Mouse (Mus musculus): ENCODE results near the gene Cirbp. TPM values are rescaled to one million over a fixed set of nuclear protein-coding genes. Genes with fewer than 3 reads are reported as not detected.
A peak's percentile ranks its signal among the peaks of the same experiment; 100 is the strongest.
"Not testable (repeated sequence)": the region's sequence is repeated elsewhere in the genome, so short reads cannot be mapped to it uniquely, and the experiment has no call there.

Cirbp gene
- polyA plus RNA-seq, 1 experiment from 2014 or later, result 96.2 TPM

GRCm38 (mm10) chr10:80200485-80200884 lies 34.7 kb downstream of the Cirbp start:
- Histone ChIP-seq H3K27ac (ENCODE audit: low read length) (no peak overlapping the region), H3K36me3 (ENCODE audit: insufficient read depth, low read length) (no peaks in the 10 kb centered on the region), H3K9me3 (ENCODE audit: low read length) (no peaks in the 10 kb centered on the region), H3K27me3 (ENCODE audit: insufficient read depth, low read length) (no peaks in the 10 kb centered on the region), H3K4me1 (ENCODE audit: insufficient read depth, low read length) (peaks cover 11% of the 10 kb centered on the region), H3K4me3 (ENCODE audit: low read length) (no peak overlapping the region), H3K9ac (replicated peaks; ENCODE audit: low read length) (no peak overlapping the region), H3K4me2 (replicated peaks; ENCODE audit: low read depth, low read length) (no peak overlapping the region)
- WGBS, result 71% methylated on average over 6 of the region's 6 CpGs
- no peak for ATAC-seq (ENCODE audit: low FRiP score, low TSS enrichment)

GRCm38 (mm10) chr10:80204055-80204454 lies 38.3 kb downstream of the Cirbp start:
- Histone ChIP-seq H3K36me3 (ENCODE audit: insufficient read depth, low read length) (no peaks in the 10 kb centered on the region), H3K9ac (replicated peaks; ENCODE audit: low read length) (no peak overlapping the region), H3K9me3 (ENCODE audit: low read length) (no peaks in the 10 kb centered on the region), H3K4me3 (ENCODE audit: low read length) (no peak overlapping the region), H3K4me2 (replicated peaks; ENCODE audit: low read depth, low read length) (no peak overlapping the region), H3K27ac (ENCODE audit: low read length) (no peak overlapping the region), H3K27me3 (ENCODE audit: insufficient read depth, low read length) (no peaks in the 10 kb centered on the region; the same call in 1 of the 2 replicates), H3K4me1 (ENCODE audit: insufficient read depth, low read length) (peaks cover 9% of the 10 kb centered on the region)
- ATAC-seq (ENCODE audit: low FRiP score, low TSS enrichment), result no peak
- 31% methylated on average over 7 of the region's 7 CpGs for WGBS

- Histone ChIP-seq H3K4me1 (ENCODE audit: insufficient read depth, low read length) (peaks cover 11% of the 10 kb centered on the region), H3K36me3 (ENCODE audit: insufficient read depth, low read length) (no peaks in the 10 kb centered on the region), H3K27me3 (ENCODE audit: insufficient read depth, low read length) (no peaks in the 10 kb centered on the region; the same call in 1 of the 2 replicates), H3K4me3 (ENCODE audit: low read length) (no peak overlapping the region), H3K9me3 (ENCODE audit: low read length) (no peaks in the 10 kb centered on the region), H3K27ac (ENCODE audit: low read length) (no peak overlapping the region), H3K4me2 (replicated peaks; ENCODE audit: low read depth, low read length) (no peak overlapping the region), H3K9ac (replicated peaks; ENCODE audit: low read length) (no peak overlapping the region)
- 79% methylated on average over 1 of the region's 1 CpGs for WGBS
- no peak for ATAC-seq (ENCODE audit: low FRiP score, low TSS enrichment)
Observed at GRCm38 (mm10) chr10:80207201-80207600, 41.4 kb downstream of the Cirbp start.

GRCm38 (mm10) chr10:80207676-80208075 lies 41.9 kb downstream of the Cirbp start:
- Histone ChIP-seq H3K36me3 (ENCODE audit: insufficient read depth, low read length) (no peaks in the 10 kb centered on the region), H3K4me1 (ENCODE audit: insufficient read depth, low read length) (peaks cover 11% of the 10 kb centered on the region), H3K4me2 (replicated peaks; ENCODE audit: low read depth, low read length) (no peak overlapping the region), H3K27me3 (ENCODE audit: insufficient read depth, low read length) (no peaks in the 10 kb centered on the region; the same call in 1 of the 2 replicates), H3K27ac (ENCODE audit: low read length) (no peak overlapping the region), H3K9me3 (ENCODE audit: low read length) (no peaks in the 10 kb centered on the region), H3K4me3 (ENCODE audit: low read length) (no peak overlapping the region), H3K9ac (replicated peaks; ENCODE audit: low read length) (no peak overlapping the region)
- 68% methylated on average over 10 of the region's 10 CpGs for WGBS
- ATAC-seq (ENCODE audit: low FRiP score, low TSS enrichment), result no peak

- WGBS, result 78% methylated on average over 4 of the region's 4 CpGs
- H3K27me3 ChIP-seq (ENCODE audit: insufficient read depth, low read length), result no peaks in the 10 kb centered on the region; the same call in 1 of the 2 replicates
- H3K4me1 ChIP-seq (ENCODE audit: insufficient read depth, low read length), result peaks cover 11% of the 10 kb centered on the region
- H3K36me3 ChIP-seq (ENCODE audit: insufficient read depth, low read length), result no peaks in the 10 kb centered on the region
- no peak overlapping the region for H3K4me2 ChIP-seq (replicated peaks; ENCODE audit: low read depth, low read length)
- H3K9ac ChIP-seq (replicated peaks; ENCODE audit: low read length), result no peak overlapping the region
- no peak for ATAC-seq (ENCODE audit: low FRiP score, low TSS enrichment)
- H3K27ac ChIP-seq (ENCODE audit: low read length), result no peak overlapping the region
- H3K9me3 ChIP-seq (ENCODE audit: low read length), result no peaks in the 10 kb centered on the region
- H3K4me3 ChIP-seq (ENCODE audit: low read length), result no peak overlapping the region
Observed at GRCm38 (mm10) chr10:80208248-80208647, 42.5 kb downstream of the Cirbp start.

- H3K27ac ChIP-seq (ENCODE audit: low read length), result no peak overlapping the region
- H3K4me2 ChIP-seq (replicated peaks; ENCODE audit: low read depth, low read length), result peak overlapping the region; percentile 32; the same call in 1 of the 2 replicates
- H3K27me3 ChIP-seq (ENCODE audit: insufficient read depth, low read length), result no peaks in the 10 kb centered on the region; the same call in 1 of the 2 replicates
- ATAC-seq (ENCODE audit: low FRiP score, low TSS enrichment), result 0 out of 2 replicates have a peak, but pooled peaks have one; percentile 18
- H3K36me3 ChIP-seq (ENCODE audit: insufficient read depth, low read length), result no peaks in the 10 kb centered on the region
- peak overlapping the region; percentile 31 for H3K9ac ChIP-seq (replicated peaks; ENCODE audit: low read length)
- H3K4me1 ChIP-seq (ENCODE audit: insufficient read depth, low read length), result peaks cover 11% of the 10 kb centered on the region
- no peaks in the 10 kb centered on the region for H3K9me3 ChIP-seq (ENCODE audit: low read length)
- no peak overlapping the region for H3K4me3 ChIP-seq (ENCODE audit: low read length)
- WGBS, result 11% methylated on average over 24 of the region's 24 CpGs
Observed at GRCm38 (mm10) chr10:80208841-80209371, 43.1 kb downstream of the Cirbp start.

GRCm38 (mm10) chr10:80211547-80212103 lies 45.8 kb downstream of the Cirbp start:
- not testable (repeated sequence) for H3K9me3 ChIP-seq (ENCODE audit: low read length); H3K9ac ChIP-seq (replicated peaks; ENCODE audit: low read length); H3K27ac ChIP-seq (ENCODE audit: low read length); H3K27me3 ChIP-seq (ENCODE audit: insufficient read depth, low read length); H3K4me3 ChIP-seq (ENCODE audit: low read length); H3K36me3 ChIP-seq (ENCODE audit: insufficient read depth, low read length); ATAC-seq (ENCODE audit: low FRiP score, low TSS enrichment); H3K4me1 ChIP-seq (ENCODE audit: insufficient read depth, low read length); H3K4me2 ChIP-seq (replicated peaks; ENCODE audit: low read depth, low read length)
- WGBS, result 83% methylated on average over 5 of the region's 7 CpGs

- WGBS, result 34% methylated on average over 16 of the region's 16 CpGs
- ATAC-seq (ENCODE audit: low FRiP score, low TSS enrichment), result no peak
- no peaks in the 10 kb centered on the region for H3K27me3 ChIP-seq (ENCODE audit: insufficient read depth, low read length)
- H3K9ac ChIP-seq (replicated peaks; ENCODE audit: low read length), result 0 out of 2 replicates have a peak overlapping the region, but pooled peaks have one; percentile 11
- no peaks in the 10 kb centered on the region for H3K36me3 ChIP-seq (ENCODE audit: insufficient read depth, low read length)
- H3K9me3 ChIP-seq (ENCODE audit: low read length), result no peaks in the 10 kb centered on the region
- no peak overlapping the region for H3K4me2 ChIP-seq (replicated peaks; ENCODE audit: low read depth, low read length)
- no peak overlapping the region for H3K27ac ChIP-seq (ENCODE audit: low read length)
- H3K4me1 ChIP-seq (ENCODE audit: insufficient read depth, low read length), result no peaks in the 10 kb centered on the region
- H3K4me3 ChIP-seq (ENCODE audit: low read length), result no peak overlapping the region
Observed at GRCm38 (mm10) chr10:80215048-80215772, 49.4 kb downstream of the Cirbp start.

- Histone ChIP-seq H3K9me3 (ENCODE audit: low read length) (no peaks in the 10 kb centered on the region), H3K4me2 (replicated peaks; ENCODE audit: low read depth, low read length) (no peak overlapping the region), H3K36me3 (ENCODE audit: insufficient read depth, low read length) (no peaks in the 10 kb centered on the region), H3K27me3 (ENCODE audit: insufficient read depth, low read length) (no peaks in the 10 kb centered on the region), H3K27ac (ENCODE audit: low read length) (no peak overlapping the region), H3K4me3 (ENCODE audit: low read length) (no peak overlapping the region), H3K9ac (replicated peaks; ENCODE audit: low read length) (no peak overlapping the region), H3K4me1 (ENCODE audit: insufficient read depth, low read length) (peaks cover 6% of the 10 kb centered on the region)
- no peak for ATAC-seq (ENCODE audit: low FRiP score, low TSS enrichment)
- 34% methylated on average over 6 of the region's 9 CpGs for WGBS
Observed at GRCm38 (mm10) chr10:80220676-80221075, 54.9 kb downstream of the Cirbp start.

Measured in kidney, embryonic 16.5 days (tissue).